In the genomic region with DNA sequence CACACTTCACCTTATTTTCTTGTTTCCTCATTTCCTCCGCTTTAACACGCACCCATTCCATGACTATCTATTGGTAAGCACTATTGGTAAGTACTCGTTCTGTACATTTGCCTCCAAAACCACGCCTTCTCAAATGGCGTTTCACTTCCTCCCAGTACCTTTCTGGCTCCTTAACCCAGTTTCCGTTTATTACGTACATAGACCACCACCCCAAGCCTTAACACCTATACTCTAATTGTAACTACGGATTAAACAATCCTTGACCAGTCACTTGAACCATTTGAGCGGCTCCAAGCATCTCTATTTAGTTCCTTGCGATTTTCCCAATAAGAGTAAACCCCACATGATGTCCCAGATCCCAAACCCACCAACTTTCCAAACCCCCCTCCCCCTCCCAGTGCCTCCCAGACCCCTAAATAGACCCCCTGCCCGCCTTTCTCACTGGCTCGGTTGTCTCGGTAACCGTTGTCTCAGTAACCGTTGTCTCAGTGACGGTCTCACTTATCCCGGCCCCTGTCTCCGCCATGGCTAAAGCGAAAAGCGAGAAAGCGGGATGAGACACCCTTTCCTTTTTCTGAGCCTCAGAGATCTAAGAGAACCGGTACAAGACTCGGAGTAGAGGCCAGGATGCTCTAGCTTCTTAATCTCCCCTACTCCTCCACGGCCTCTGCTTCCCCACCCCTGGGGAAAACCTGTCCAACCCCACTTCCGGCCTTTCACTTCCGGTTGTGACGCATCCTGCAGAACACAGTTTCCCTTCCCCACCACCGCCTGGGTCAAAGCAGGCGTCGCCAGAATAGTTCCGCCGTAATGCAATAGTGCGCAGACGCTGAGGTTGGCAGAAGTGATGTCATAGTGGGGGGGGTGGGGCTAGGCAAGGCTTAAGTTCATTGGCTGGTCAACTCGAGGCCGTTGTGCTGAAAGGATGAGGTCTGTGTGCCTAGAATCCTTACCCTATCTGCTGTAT, we compare ENCODE assay signal across 8 mouse cellular contexts. TPM values are rescaled to one million over a fixed set of nuclear protein-coding genes. Genes with fewer than 3 reads are reported as not detected.
DNase-seq lines count a peak whose midpoint lies in the region; ATAC-seq and TF ChIP-seq lines count a peak whose summit lies in the region.

TSS of gene Ppp1r11 (minus strand) at position 761 of the 967 bp plus-strand sequence.

- peak within 1 kb of the TSS; percentile 64 for H3K27ac ChIP-seq in ES-E14 (ENCODE audit: insufficient read depth, low read depth, low read length, poor library complexity, severe bottlenecking)
- H3K27ac ChIP-seq in forebrain, embryonic 15.5 days (replicated peaks) = peak within 1 kb of the TSS; percentile 89

- intact Hi-C loops in heart, postnatal 25 days (cut with DNase I) = loop anchor here (2.0 kb wide), 1 partner anchor 18 kb away; no protein-coding TSS in a partner anchor

- no peaks in the 10 kb centered on the region for H3K27me3 ChIP-seq in forebrain, embryonic 15.5 days

- 1% methylated on average over 36 of the region's 36 CpGs for WGBS in forebrain, embryonic 15.5 days
- 2% methylated on average over 36 of the region's 36 CpGs for WGBS in lung, adult 2 months

- ATAC-seq in forebrain, embryonic 15.5 days (replicated peaks) = peak; percentile 97
- ATAC-seq in neutrophil, adult 5-6 weeks (ENCODE audit: extremely low read depth, insufficient number of reproducible peaks, low FRiP score, poor library complexity, severe bottlenecking) = peak; percentile 94

- peak within 1 kb of the TSS; percentile 58 for H3K4me2 ChIP-seq in forebrain, embryonic 15.5 days (replicated peaks)

- peak; percentile 99 for DNase-seq in ES-E14 (ENCODE audit: low read depth, low spot score)
- peak; percentile 98 for DNase-seq in cerebellum, adult 11-12 months
- peak; percentile 94 for DNase-seq in heart, postnatal 25 days (ENCODE audit: low spot score)
- DNase-seq in layer of hippocampus, adult 18-20 months (ENCODE audit: low spot score in 2 of 2) = peak; percentile 96 to 97
- peak; percentile 94 for DNase-seq in lung, adult 2 months
- DNase-seq in thymus, adult 18-20 months = peak; percentile 92 to 96

- no peaks in the 10 kb centered on the region for H3K9me3 ChIP-seq in ES-E14 (ENCODE audit: control insufficient read depth, insufficient read depth, low read depth, low read length)
- no peaks in the 10 kb centered on the region for H3K9me3 ChIP-seq in forebrain, embryonic 15.5 days

- peak within 1 kb of the TSS; percentile 83 for H3K9ac ChIP-seq in ES-E14 (ENCODE audit: insufficient read depth, low read depth, low read length, poor library complexity, severe bottlenecking)
- peak within 1 kb of the TSS; percentile 71 for H3K9ac ChIP-seq in forebrain, embryonic 15.5 days (replicated peaks)

- H3K36me3 ChIP-seq in ES-E14 (ENCODE audit: control insufficient read depth, insufficient read depth, low read length, poor library complexity, severe bottlenecking) = peaks cover 6% of the 10 kb centered on the region
- H3K36me3 ChIP-seq in forebrain, embryonic 15.5 days = peaks cover 15% of the 10 kb centered on the region; the same call in 1 of the 2 replicates

- in situ Hi-C loops in ES-E14 (cut with MboI; ENCODE audit: low sequenced_read_pairs in 2 of 2, unreplicated experiment in 2 of 2) = no loop called here

- peaks cover 0 to 5% of the 10 kb centered on the region in 2 experiments; a peak in 3 of 4 replicates for H3K4me1 ChIP-seq in ES-E14 (ENCODE audit: control insufficient read depth in 2 of 2, insufficient read depth in 2 of 2, low read length in 2 of 2, poor library complexity in 1 of 2)
- H3K4me1 ChIP-seq in forebrain, embryonic 15.5 days = peaks cover 23% of the 10 kb centered on the region
- H3K4me1 ChIP-seq in lung, adult 2 months (ENCODE audit: control insufficient read depth, insufficient read depth, low read length) = no peaks in the 10 kb centered on the region; the same call in 1 of the 2 replicates

- TF ChIP-seq POLR2A in lung, adult 2 months (IDR thresholded peaks at IDR 0.05; ENCODE audit: borderline replicate concordance, extremely low read depth, low read depth, low read length) = peak; percentile 86

- peak within 1 kb of the TSS; percentile 93 to 97 for H3K4me3 ChIP-seq in ES-E14 (ENCODE audit: insufficient read depth in 1 of 2, low read depth in 1 of 2, low read length in 2 of 2, poor library complexity in 1 of 2, severe bottlenecking in 1 of 2)
- peak within 1 kb of the TSS; percentile 69 for H3K4me3 ChIP-seq in forebrain, embryonic 15.5 days
- peak within 1 kb of the TSS; percentile 89 for H3K4me3 ChIP-seq in lung, adult 2 months (replicated peaks; ENCODE audit: extremely low read depth, low read depth, low read length)

- no peak for TF ChIP-seq CTCF in lung, adult 2 months (IDR thresholded peaks at IDR 0.05; ENCODE audit: insufficient read depth, low read length)

TF ChIP-seq in ES-E14, 5 proteins besides CTCF, POLR2A, EP300 and RAD21:
- no peak for TF ChIP-seq ZC3H11A (IDR thresholded peaks at IDR 0.05; ENCODE audit: borderline replicate concordance, low read depth, low read length)
- 0 out of 2 replicates have a peak, but pooled peaks have one; percentile 16 for TF ChIP-seq ZNF384 (IDR thresholded peaks at IDR 0.05; ENCODE audit: low read depth, low read length)
- peak; percentile 62; the same call in 1 of the 2 replicates for TF ChIP-seq CHD2 (IDR thresholded peaks at IDR 0.05; ENCODE audit: low read depth, low read length)
- TF ChIP-seq MAFK (IDR thresholded peaks at IDR 0.05; ENCODE audit: insufficient read depth, low read depth, low read length) = peak; percentile 61; the same call in 1 of the 2 replicates
- peak; percentile 88 for TF ChIP-seq HCFC1 (IDR thresholded peaks at IDR 0.05; ENCODE audit: borderline replicate concordance, insufficient read depth, low read length)

RNA-seq across cellular contexts. Expression of gene Ppp1r11, which starts in this region (rescaled TPM):
- total RNA-seq in ES-E14 (2012; rRNA removed) = 76.4 and 108 TPM in 2 replicates
- polyA plus RNA-seq in forebrain, embryonic 15.5 days (2015; fragmentation: Nextera tagmentation; extraction: Ambion mirVana) = 156 and 164 TPM in 2 replicates
- 10 to 100 TPM; 87.4 to 92.9 TPM for total RNA-seq in heart, postnatal 25 days (2021)
- 100 to 1,000 TPM; 140 to 145 TPM for total RNA-seq in layer of hippocampus, adult 18-20 months (2021)
- 42.8 and 58.3 TPM in 2 replicates for polyA plus RNA-seq in lung, adult 2 months (2012; rRNA removed)
- total RNA-seq in neutrophil, adult 5-6 weeks (2017) = 91.1 and 104 TPM in 2 replicates

Comparison
In these comparisons a context has a peak if more than half of its experiments do, and no peak if none do; other contexts are left out.
1. Peak in every context shown above with its lines: DNase-seq, ATAC-seq, H3K4me3 ChIP-seq and H3K27ac ChIP-seq.